Mouse (Mus musculus) midbrain, embryonic 16.5 days (tissue): ENCODE measurements around the gene Tdrd1. TPM values are rescaled to one million over a fixed set of nuclear protein-coding genes. Genes with fewer than 3 reads are reported as not detected.
A peak's percentile ranks its signal among the peaks of the same experiment; 100 is the strongest.

Experiments used
- ATAC-seq: fragments of 200-750 bp; cut with Nextera tagmentation; 2 replicates; pipeline ENCODE4 v1.8.0; 2017; ENCODE audit warnings: moderate TSS enrichment
- H3K27ac ChIP-seq: fragments of 300-500 bp; sonication (generic); 2 replicates; pipeline ENCODE4 v1.5.1; 2014; ENCODE audit warnings: mild to moderate bottlenecking, low read length, mixed read lengths
- H3K27me3 ChIP-seq: fragments of 300-500 bp; sonication (generic); 2 replicates; pipeline ENCODE4 v1.6.1; 2014; ENCODE audit warnings: low read depth, low read length, mixed read lengths; ENCODE audit not compliant: control insufficient read depth, insufficient read depth
- H3K36me3 ChIP-seq: fragments of 300-500 bp; sonication (generic); 2 replicates; pipeline ENCODE4 v1.6.1; 2014; ENCODE audit warnings: mild to moderate bottlenecking, low read length, moderate library complexity, mixed read lengths; ENCODE audit not compliant: control insufficient read depth, insufficient read depth
- H3K4me1 ChIP-seq: fragments of 300-500 bp; sonication (generic); 2 replicates; pipeline ENCODE4 v1.6.1; 2014; ENCODE audit warnings: mild to moderate bottlenecking, low read length, mixed read lengths; ENCODE audit not compliant: control insufficient read depth, insufficient read depth
- H3K4me2 ChIP-seq: fragments of 300-500 bp; sonication (generic); 2 replicates; pipeline ENCODE4 v1.6.1; 2014; ENCODE audit warnings: mild to moderate bottlenecking, low read length, mixed read lengths
- H3K4me3 ChIP-seq: fragments of 300-500 bp; sonication (generic); 2 replicates; pipeline ENCODE4 v1.5.1; 2014; ENCODE audit warnings: low read depth, mild to moderate bottlenecking, low read length, moderate library complexity, mixed read lengths
- H3K9ac ChIP-seq: fragments of 300-500 bp; sonication (generic); 2 replicates; pipeline ENCODE4 v1.6.1; 2014; ENCODE audit warnings: low read depth, low read length, mixed read lengths
- H3K9me3 ChIP-seq: fragments of 300-500 bp; sonication (generic); replicated peaks from 2 replicates; pipeline ENCODE4 v1.6.1; 2014; ENCODE audit warnings: mild to moderate bottlenecking, low read length, mixed read lengths; ENCODE audit not compliant: control insufficient read depth, poor library complexity, severe bottlenecking
- WGBS: fragments of 180-500 bp; shearing (Covaris S2); extraction: QIAGEN DNeasy Blood & Tissue Kit; methylation state at CpG from one replicate; pipeline ENCODE4 v1.1.7; 2014; 5-methylcytosine and 5-hydroxymethylcytosine counted together
- polyA plus RNA-seq: library from polyadenylated mRNA; unstranded; fragments of >200 nt; fragmentation: Nextera tagmentation; extraction: Ambion mirVana; gene quantifications from 2 replicates; pipeline ENCODE4 v1.2.1, GENCODE M21; 2015

Tdrd1 gene
- polyA plus RNA-seq, 1 experiment from 2014 or later = 0.98 TPM

DNA sequence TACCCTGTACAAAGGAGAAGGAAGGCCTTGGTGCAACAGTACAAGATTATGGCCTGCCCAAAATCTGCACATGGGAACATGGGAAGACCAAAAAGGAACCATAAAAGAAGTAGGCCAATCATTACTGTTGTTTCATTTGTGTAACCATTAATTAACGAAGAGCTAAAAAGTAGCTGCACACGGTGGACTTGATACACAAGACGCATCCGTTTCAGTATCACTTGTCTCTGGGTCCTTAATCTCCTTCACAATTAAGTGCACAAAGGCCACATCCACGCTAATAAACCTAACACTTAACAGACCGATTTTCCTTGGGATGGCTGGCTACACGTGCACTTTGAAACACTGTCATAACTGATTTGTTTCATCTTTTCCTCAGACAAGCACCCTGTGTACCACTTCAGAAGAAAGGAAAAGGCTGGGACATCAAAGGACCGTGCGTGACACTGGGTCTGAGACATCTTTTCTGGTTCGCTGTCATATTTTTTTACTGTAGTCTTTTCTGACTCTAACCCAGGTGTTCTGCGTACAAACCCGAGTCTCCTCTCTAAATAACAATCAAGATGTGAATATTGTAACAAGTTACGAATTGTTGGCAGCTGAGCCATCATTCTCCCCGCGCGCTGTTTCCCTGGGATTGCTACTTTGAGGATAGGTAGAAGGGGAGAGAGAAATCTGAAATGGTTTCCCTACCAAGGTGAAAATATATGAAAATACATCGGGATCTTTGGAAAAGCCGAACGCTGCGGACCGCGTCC, 4.8 kb upstream of the Tdrd1 start:
- no peaks in the 10 kb centered on the region for H3K27me3 ChIP-seq
- H3K27ac ChIP-seq = peak overlapping the region; percentile 92
- H3K4me2 ChIP-seq = peak overlapping the region; percentile 62
- no peaks in the 10 kb centered on the region for H3K9me3 ChIP-seq
- H3K4me3 ChIP-seq = peak overlapping the region; percentile 86
- 0 out of 2 replicates have a peak, but pooled peaks have one; percentile 15 for ATAC-seq
- peaks cover 30% of the 10 kb centered on the region for H3K4me1 ChIP-seq
- peak overlapping the region; percentile 93 for H3K9ac ChIP-seq
- H3K36me3 ChIP-seq = no peaks in the 10 kb centered on the region
- 3% methylated on average over 22 of the region's 22 CpGs for WGBS

DNA sequence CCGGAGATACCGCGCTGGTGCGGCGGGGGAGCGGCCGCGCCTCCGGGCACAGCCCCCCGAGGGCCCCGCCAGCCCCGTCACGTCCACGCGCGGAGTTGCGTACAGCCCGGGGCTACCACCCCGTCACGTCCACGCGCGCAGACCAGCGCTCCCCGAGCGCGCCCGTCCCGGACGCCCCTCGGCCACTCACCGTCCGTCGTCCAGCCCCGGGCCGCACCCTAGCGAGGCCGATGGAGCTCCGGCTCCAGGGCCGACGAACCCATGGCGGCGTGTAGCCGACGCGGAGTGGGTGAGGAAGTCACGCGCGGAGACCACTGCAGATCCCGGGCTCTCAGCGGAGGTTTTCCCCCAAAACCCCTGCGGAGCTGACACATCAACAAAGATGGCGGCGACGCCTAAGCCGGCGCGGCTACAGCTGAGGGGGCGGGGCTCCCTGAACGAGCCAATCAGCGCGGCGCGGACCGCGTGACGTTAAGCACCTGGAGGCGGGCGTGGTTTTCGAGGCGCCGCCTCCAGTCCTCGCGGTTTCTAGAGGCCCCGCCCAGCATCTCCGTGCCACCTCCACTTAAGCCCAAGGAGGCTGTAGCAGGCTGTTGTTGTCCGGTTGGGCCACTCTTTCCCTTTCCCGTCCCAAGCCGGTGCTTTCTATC, 4.1 kb upstream of the Tdrd1 start, which contains the start of gene Ccdc186:
Ccdc186 (minus strand) TSS at position 393 of the 650 bp plus-strand sequence.
- H3K9me3 ChIP-seq = no peaks in the 10 kb centered on the region
- peak within 1 kb of the TSS; percentile 64 for H3K4me2 ChIP-seq
- peak; percentile 98 for ATAC-seq
- peak within 1 kb of the TSS; percentile 93 for H3K9ac ChIP-seq
- peaks cover 30% of the 10 kb centered on the region for H3K4me1 ChIP-seq
- H3K27me3 ChIP-seq = no peaks in the 10 kb centered on the region
- H3K4me3 ChIP-seq = peak within 1 kb of the TSS; percentile 86
- WGBS = under 1% methylated on average over 77 of the region's 79 CpGs
- H3K36me3 ChIP-seq = no peaks in the 10 kb centered on the region
- peak within 1 kb of the TSS; percentile 92 for H3K27ac ChIP-seq

DNA sequence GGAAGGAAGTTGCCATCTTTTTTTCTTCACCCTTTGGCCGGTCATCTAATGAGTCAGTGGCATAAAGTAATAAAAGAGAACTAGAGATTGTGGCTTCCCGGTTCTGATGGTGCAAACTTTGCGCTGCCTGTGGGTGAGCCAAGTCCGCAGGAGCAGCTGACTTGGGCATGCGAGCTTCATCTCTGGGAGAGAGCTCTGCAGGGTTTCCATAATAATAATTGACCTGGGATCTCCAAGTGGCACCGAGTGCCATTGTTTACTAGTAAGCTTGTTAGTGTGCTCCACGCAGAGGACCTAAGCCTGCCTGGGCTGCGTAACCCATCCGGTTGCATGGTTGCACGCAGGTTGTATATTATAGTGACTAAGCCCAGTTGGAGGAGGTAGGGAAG, 3.6 kb upstream of the Tdrd1 start:
- ATAC-seq = peak; percentile 49; the same call in 1 of the 2 replicates
- peak overlapping the region; percentile 86 for H3K4me3 ChIP-seq
- peaks cover 30% of the 10 kb centered on the region for H3K4me1 ChIP-seq
- 16% methylated on average over 10 of the region's 10 CpGs for WGBS
- H3K36me3 ChIP-seq = no peaks in the 10 kb centered on the region
- H3K9ac ChIP-seq = peak overlapping the region; percentile 23
- H3K4me2 ChIP-seq = peak overlapping the region; percentile 64
- H3K9me3 ChIP-seq = no peaks in the 10 kb centered on the region
- H3K27me3 ChIP-seq = no peaks in the 10 kb centered on the region
- H3K27ac ChIP-seq = no peak overlapping the region

DNA sequence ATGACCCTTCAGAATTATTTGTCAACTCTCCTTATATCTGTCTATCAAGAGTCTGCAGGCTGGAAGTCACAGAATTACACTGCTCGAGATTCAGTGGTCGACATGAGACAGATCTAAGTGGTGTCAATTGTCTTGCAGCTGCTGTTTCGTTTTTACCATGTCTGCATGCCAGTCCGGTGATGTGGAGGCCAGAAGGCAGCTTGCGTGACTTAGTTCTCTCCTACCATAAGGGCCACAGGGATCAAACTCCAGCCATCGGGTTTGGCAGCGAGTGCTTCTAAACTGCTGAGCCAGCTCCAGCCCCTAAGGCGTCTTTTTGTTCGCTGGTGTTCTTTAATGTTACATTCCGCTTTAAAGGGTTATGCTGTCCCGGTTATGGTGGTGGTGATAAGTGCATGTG, 2.3 kb downstream of the Tdrd1 start:
- Histone ChIP-seq H3K9ac (no peak overlapping the region), H3K36me3 (no peaks in the 10 kb centered on the region), H3K9me3 (no peaks in the 10 kb centered on the region), H3K4me3 (no peak overlapping the region), H3K27ac (no peak overlapping the region), H3K4me1 (no peaks in the 10 kb centered on the region), H3K4me2 (no peak overlapping the region), H3K27me3 (no peaks in the 10 kb centered on the region)
- 84% methylated on average over 11 of the region's 11 CpGs for WGBS
- no peak for ATAC-seq

DNA sequence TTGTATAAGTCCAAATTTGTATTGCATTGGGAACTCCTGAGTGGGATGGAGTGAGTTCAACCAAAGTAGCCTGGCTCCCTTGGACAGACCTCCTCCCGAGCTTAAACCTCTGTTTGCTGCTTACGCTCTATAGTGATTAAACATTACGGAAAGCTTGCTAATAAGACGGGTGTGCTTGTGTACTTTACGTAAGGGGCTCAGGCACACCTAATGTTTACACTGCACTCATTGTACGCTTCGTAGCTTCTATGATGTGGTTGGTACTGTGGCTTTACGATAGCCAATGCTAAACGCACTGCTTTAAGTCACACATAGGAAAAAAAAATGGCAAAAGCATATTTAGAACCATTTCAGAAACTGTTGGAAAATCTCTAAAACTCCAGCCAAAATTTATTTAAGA, 3.3 kb downstream of the Tdrd1 start:
- H3K4me1 ChIP-seq = no peaks in the 10 kb centered on the region
- no peak overlapping the region for H3K9ac ChIP-seq
- no peak overlapping the region for H3K4me2 ChIP-seq
- H3K4me3 ChIP-seq = no peak overlapping the region
- 92% methylated on average over 9 of the region's 9 CpGs for WGBS
- H3K9me3 ChIP-seq = no peaks in the 10 kb centered on the region
- no peaks in the 10 kb centered on the region for H3K27me3 ChIP-seq
- H3K27ac ChIP-seq = no peak overlapping the region
- ATAC-seq = no peak
- no peaks in the 10 kb centered on the region for H3K36me3 ChIP-seq

DNA sequence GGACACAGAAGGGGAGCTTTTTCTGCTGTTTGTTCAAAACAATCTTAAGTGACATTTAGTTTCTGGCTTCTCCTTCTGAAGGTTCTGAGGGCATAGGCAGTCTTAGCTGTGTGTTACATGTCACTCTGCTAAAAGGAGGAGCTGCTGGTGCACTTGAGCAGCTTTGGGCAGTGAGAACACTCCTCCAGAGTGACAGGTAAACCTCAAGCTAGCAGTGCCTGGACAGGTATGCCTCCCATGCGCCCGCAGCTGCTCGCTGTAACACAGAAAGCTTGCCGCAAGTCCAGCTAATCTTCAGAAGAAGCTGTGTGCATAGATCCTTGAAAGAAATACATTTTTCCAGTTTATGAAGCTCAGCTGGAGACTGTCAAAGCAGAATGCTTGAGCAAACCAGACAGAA, 4.2 kb downstream of the Tdrd1 start:
- no peak overlapping the region for H3K9ac ChIP-seq
- 84% methylated on average over 4 of the region's 4 CpGs for WGBS
- no peaks in the 10 kb centered on the region for H3K4me1 ChIP-seq
- H3K36me3 ChIP-seq = no peaks in the 10 kb centered on the region
- H3K4me2 ChIP-seq = no peak overlapping the region
- no peak overlapping the region for H3K27ac ChIP-seq
- no peak for ATAC-seq
- no peaks in the 10 kb centered on the region for H3K27me3 ChIP-seq
- no peak overlapping the region for H3K4me3 ChIP-seq
- H3K9me3 ChIP-seq = no peaks in the 10 kb centered on the region

DNA sequence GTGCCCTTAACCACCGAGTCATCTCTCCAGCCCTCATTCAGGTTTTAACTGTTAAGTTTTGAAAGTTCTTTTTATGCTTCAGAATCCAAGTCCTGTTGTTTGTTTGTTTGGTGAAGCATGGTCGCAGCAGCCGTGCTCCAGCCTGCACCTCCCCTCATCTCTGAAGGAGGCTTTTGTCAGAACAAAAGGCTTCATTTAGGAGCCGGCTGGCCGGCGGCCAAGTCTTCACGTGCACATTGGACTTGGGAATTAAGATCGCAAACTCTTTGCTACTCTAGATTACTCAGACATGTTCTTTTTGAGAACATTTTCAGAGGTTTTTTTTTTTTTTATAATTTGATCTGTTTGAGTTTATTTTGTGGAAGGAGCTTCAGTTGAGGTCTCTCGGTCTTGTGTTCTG, 9.3 kb downstream of the Tdrd1 start:
- Histone ChIP-seq H3K4me3 (no peak overlapping the region), H3K36me3 (no peaks in the 10 kb centered on the region), H3K27me3 (no peaks in the 10 kb centered on the region), H3K9ac (no peak overlapping the region), H3K9me3 (no peaks in the 10 kb centered on the region), H3K4me2 (no peak overlapping the region), H3K27ac (no peak overlapping the region), H3K4me1 (no peaks in the 10 kb centered on the region)
- no peak for ATAC-seq
- WGBS = 32% methylated on average over 9 of the region's 9 CpGs

DNA sequence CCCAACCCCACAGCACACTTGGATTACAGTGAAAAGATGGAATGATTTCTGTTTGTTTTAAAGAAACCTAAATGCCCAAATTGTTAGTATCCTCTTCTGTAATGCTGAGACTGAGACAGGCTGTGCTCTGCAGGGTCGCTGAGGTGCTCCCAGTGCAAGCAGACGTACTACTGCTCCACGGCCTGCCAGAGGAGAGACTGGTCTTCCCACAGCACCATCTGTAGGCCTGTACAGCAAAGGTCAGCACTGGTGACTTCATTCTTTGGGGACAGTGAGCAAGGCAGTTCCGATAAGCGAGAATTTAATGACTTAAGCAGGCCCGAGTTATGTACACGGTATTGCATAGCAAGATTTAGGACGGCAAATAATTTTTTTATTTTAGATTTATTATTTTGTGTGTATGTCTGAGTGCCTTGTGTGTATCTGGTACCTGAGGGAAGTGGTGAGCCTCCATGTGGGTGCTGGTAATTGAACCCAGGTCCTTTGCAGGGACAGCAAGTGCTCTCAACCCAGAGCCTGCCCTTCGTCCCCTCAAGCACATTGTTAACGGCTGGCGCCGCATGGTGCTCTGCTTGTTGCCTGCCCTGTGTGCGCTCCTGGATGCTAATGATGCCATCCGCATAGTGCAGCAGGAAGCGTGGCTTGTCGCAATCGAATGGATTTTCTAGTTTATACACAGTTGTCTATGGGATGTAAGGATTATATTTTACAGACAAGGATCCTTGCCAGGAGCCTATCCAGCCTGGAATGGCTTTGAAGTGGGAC, 13.1 kb downstream of the Tdrd1 start:
- Histone ChIP-seq H3K27me3 (no peaks in the 10 kb centered on the region; the same call in 1 of the 2 replicates), H3K4me1 (no peaks in the 10 kb centered on the region), H3K4me3 (no peak overlapping the region), H3K9me3 (no peaks in the 10 kb centered on the region), H3K4me2 (no peak overlapping the region), H3K9ac (no peak overlapping the region), H3K36me3 (no peaks in the 10 kb centered on the region), H3K27ac (no peak overlapping the region)
- ATAC-seq = no peak
- 69% methylated on average over 17 of the region's 17 CpGs for WGBS
